Mouse (Mus musculus): ENCODE data around the gene Tyw3.

- TF ChIP-seq POLR2A (IDR thresholded peaks at IDR 0.05; ENCODE audit: low read depth, low read length) (no peak), USF2 (conservative IDR thresholded peaks at IDR 0.05; ENCODE audit: low read depth, low read length) (no peak), ELF1 (IDR thresholded peaks at IDR 0.05; ENCODE audit: low read depth, low read length) (no peak), CTCF (conservative IDR thresholded peaks at IDR 0.05 in 1 of 2, IDR thresholded peaks at IDR 0.05 in 1 of 2; ENCODE audit: low read depth in 2 of 2, low read length in 2 of 2) (no peak), CHD1 (IDR thresholded peaks at IDR 0.05; ENCODE audit: low read depth, low read length) (no peak), ZKSCAN1 (IDR thresholded peaks at IDR 0.05; ENCODE audit: borderline replicate concordance, low read depth, low read length) (no peak), RAD21 (IDR thresholded peaks at IDR 0.05; ENCODE audit: low read depth, low read length) (no peak)
Observed at GRCm38 (mm10) chr3:154570786-154571185, 26.1 kb downstream of the Tyw3 start.
